In the genomic region with DNA sequence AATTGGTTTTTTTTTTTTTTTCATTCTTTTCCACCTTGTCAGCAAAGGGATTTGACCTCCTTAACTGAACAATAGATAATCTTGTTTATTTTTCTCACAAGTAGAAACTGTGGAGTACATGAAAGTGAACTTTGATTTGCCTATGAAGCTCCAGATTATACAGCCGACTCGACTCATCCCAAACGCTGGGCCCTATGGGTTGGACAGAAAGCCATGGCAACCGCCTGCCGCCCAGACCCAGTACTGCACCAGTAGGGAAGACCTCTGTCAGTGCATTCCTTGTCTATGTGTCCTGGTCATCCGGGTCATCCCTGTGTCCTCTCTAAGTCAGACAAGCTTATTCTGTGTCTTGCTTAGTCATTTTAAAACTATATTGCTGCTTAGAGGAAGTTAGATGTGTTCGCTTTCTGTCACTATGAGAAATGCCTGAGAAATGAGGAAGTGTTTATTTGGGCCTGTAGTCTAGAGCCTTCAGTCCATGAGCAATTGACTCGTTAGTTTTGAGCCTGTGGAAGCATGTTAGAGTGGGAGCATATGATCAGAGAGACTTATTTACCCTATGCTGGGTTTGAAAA, we compare ENCODE assay signal across 17 mouse cellular contexts.
DNase-seq lines count a peak whose midpoint lies in the region; ATAC-seq and TF ChIP-seq lines count a peak whose summit lies in the region.
"Had no signal": no experiment of that assay in that cellular context is flagged by ENCODE, and none has a peak within 500 bp of the region (broad histone marks: within the 10 kb centered on the region; RNA-seq: fewer than 3 reads in every experiment).

No protein-coding gene starts in this region.

- TF ChIP-seq CTCF in kidney, adult 2 months (conservative IDR thresholded peaks at IDR 0.05; ENCODE audit: insufficient read depth, insufficient read length, low read depth, low read length), result no peak
- no peak for TF ChIP-seq CTCF in CH12.LX (conservative IDR thresholded peaks at IDR 0.05 in 1 of 2, IDR thresholded peaks at IDR 0.05 in 1 of 2; ENCODE audit: low read depth in 2 of 2, low read length in 2 of 2)
- no peak for TF ChIP-seq CTCF in embryonic fibroblast, embryonic 13.5 days (IDR thresholded peaks at IDR 0.05; ENCODE audit: borderline replicate concordance, insufficient read depth, low read length)

- no peak for ATAC-seq in megakaryocyte-erythroid progenitor cell, adult 5-6 weeks (replicated peaks; ENCODE audit: low FRiP score, low TSS enrichment, poor library complexity, severe bottlenecking)
- ATAC-seq: CD4-positive, CD25-positive, alpha-beta regulatory T cell, adult 4 months; forebrain, embryonic 13.5 days had no signal

- H3K79me2 ChIP-seq in CH12.LX (replicated peaks; ENCODE audit: control insufficient read depth, extremely low read depth, insufficient read depth, poor library complexity, severe bottlenecking) (no peaks in the 10 kb centered on the region), macrophage (ENCODE audit: inconsistent target) (no peaks in the 10 kb centered on the region)

- H3K9me3 ChIP-seq in CH12.LX (replicated peaks; ENCODE audit: low read length), result peaks cover 4% of the 10 kb centered on the region
- H3K9me3 ChIP-seq: embryonic facial prominence, embryonic 15.5 days; forebrain, embryonic 13.5 days; lung, embryonic 15.5 days; midbrain, embryonic 10.5 days had no signal

- H3K27me3 ChIP-seq in kidney, adult 2 months (replicated peaks; ENCODE audit: control insufficient read depth, insufficient read depth, low read length), result no peaks in the 10 kb centered on the region
- no peaks in the 10 kb centered on the region for H3K27me3 ChIP-seq in CH12.LX (replicated peaks)
- H3K27me3 ChIP-seq: embryonic facial prominence, embryonic 15.5 days; forebrain, embryonic 13.5 days; lung, embryonic 15.5 days had no signal

- TF ChIP-seq POLR2A in kidney, adult 2 months (IDR thresholded peaks at IDR 0.05; ENCODE audit: low read depth, low read length), result no peak
- TF ChIP-seq POLR2A in CH12.LX (IDR thresholded peaks at IDR 0.05; ENCODE audit: low read depth, low read length), result no peak
- TF ChIP-seq POLR2A in embryonic fibroblast, embryonic 13.5 days (IDR thresholded peaks at IDR 0.05; ENCODE audit: low read depth, low read length), result no peak

- DNase-seq in kidney, adult 2 months, result peak; percentile 65
- DNase-seq in kidney, adult 18-20 months, result no peak
- peak; percentile 76 for DNase-seq in CH12.LX (ENCODE audit: extremely low read depth)
- no peak for DNase-seq in adrenal gland, adult 2 months
- DNase-seq in left cerebral cortex, adult 8-10 months (ENCODE audit: low spot score in 2 of 2), result no peak
- DNase-seq: adrenal gland, postnatal 10 days; layer of hippocampus, adult 9-11 months had no signal

- 71% methylated on average over 8 of the region's 8 CpGs for whole genome bisulfite sequencing in kidney, adult 2 months
- 70% methylated on average over 8 of the region's 8 CpGs for WGBS in macrophage (ENCODE audit: missing documents)

- no peaks in the 10 kb centered on the region for H3K36me3 ChIP-seq in kidney, adult 2 months (ENCODE audit: control insufficient read depth, insufficient read depth, low read length)
- H3K36me3 ChIP-seq in CH12.LX (replicated peaks in 1 of 2; ENCODE audit: control insufficient read depth in 1 of 2, insufficient read depth in 1 of 2, low read length in 1 of 2) (peaks cover 3 to 24% of the 10 kb centered on the region in 2 experiments), macrophage (ENCODE audit: inconsistent target) (no peaks in the 10 kb centered on the region)
- H3K36me3 ChIP-seq: embryonic facial prominence, embryonic 15.5 days; lung, embryonic 15.5 days; midbrain, embryonic 10.5 days had no signal

- peak; percentile 88 for TF ChIP-seq EP300 in CH12.LX (IDR thresholded peaks at IDR 0.05; ENCODE audit: low read length)

- H3K9ac ChIP-seq in CH12.LX (ENCODE audit: insufficient read depth, low read depth), result no peak overlapping the region
- H3K9ac ChIP-seq: embryonic facial prominence, embryonic 15.5 days; forebrain, embryonic 13.5 days; hindbrain, embryonic 14.5 days; lung, embryonic 15.5 days had no signal

- H3K4me1 ChIP-seq in kidney, adult 2 months (ENCODE audit: control insufficient read depth, insufficient read depth, low read length), result no peaks in the 10 kb centered on the region; the same call in 1 of the 2 replicates
- H3K4me1 ChIP-seq in CH12.LX (ENCODE audit: control insufficient read depth in 1 of 2, insufficient read depth in 2 of 2), result peaks cover 8 to 54% of the 10 kb centered on the region in 2 experiments; a peak in 3 of 4 replicates
- H3K4me1 ChIP-seq in embryonic fibroblast, embryonic 13.5 days (ENCODE audit: control insufficient read depth, insufficient read depth, low read length), result peaks cover 6% of the 10 kb centered on the region

- dilution Hi-C loops in CH12.LX (cut with MboI; ENCODE audit: extremely low pct_ligation_motif_present, extremely low pct_unique_long_range_greater_than_20kb, low sequenced_read_pairs), result no loop called here

- in situ Hi-C loops in CH12.LX (cut with MboI; ENCODE audit: low pct_ligation_motif_present, low pct_unique_long_range_greater_than_20kb, low sequenced_read_pairs), result no loop called here

- peak overlapping the region; percentile 30; the same call in 1 of the 2 replicates for H3K4me2 ChIP-seq in CH12.LX (ENCODE audit: insufficient read depth, low read depth, poor library complexity, severe bottlenecking)
- H3K4me2 ChIP-seq: embryonic facial prominence, embryonic 15.5 days; forebrain, embryonic 13.5 days; hindbrain, embryonic 14.5 days; lung, embryonic 15.5 days had no signal

- no peak for TF ChIP-seq RAD21 in CH12.LX (IDR thresholded peaks at IDR 0.05; ENCODE audit: low read depth, low read length)

- H3K4me3 ChIP-seq in kidney, adult 2 months (ENCODE audit: insufficient read depth, low read depth, low read length), result no peak overlapping the region
- no peak overlapping the region for H3K4me3 ChIP-seq in CH12.LX (replicated peaks in 1 of 3; ENCODE audit: low read depth in 2 of 3, low read length in 2 of 3, poor library complexity in 1 of 3)
- H3K4me3 ChIP-seq in embryonic fibroblast, embryonic 13.5 days (ENCODE audit: insufficient read depth, low read length), result no peak overlapping the region
- H3K4me3 ChIP-seq in macrophage (ENCODE audit: inconsistent target), result no peak overlapping the region
- H3K4me3 ChIP-seq: embryonic facial prominence, embryonic 15.5 days; forebrain, embryonic 13.5 days; lung, embryonic 15.5 days; midbrain, embryonic 10.5 days; myocyte had no signal

- no peak overlapping the region for H3K27ac ChIP-seq in kidney, adult 2 months (ENCODE audit: insufficient read depth, low read depth, low read length)
- no peak overlapping the region; the same call in 1 of the 2 replicates for H3K27ac ChIP-seq in CH12.LX (ENCODE audit: insufficient read depth, low read depth)
- H3K27ac ChIP-seq in embryonic fibroblast, embryonic 13.5 days (ENCODE audit: insufficient read depth, low read length), result peak overlapping the region; percentile 95
- H3K27ac ChIP-seq in macrophage, result peak overlapping the region; percentile 28; the same call in 1 of the 2 replicates
- H3K27ac ChIP-seq: embryonic facial prominence, embryonic 15.5 days; forebrain, embryonic 13.5 days; hindbrain, embryonic 14.5 days; lung, embryonic 15.5 days; midbrain, embryonic 10.5 days had no signal

TF ChIP-seq in CH12.LX, 34 proteins besides CTCF, POLR2A, EP300 and RAD21:
- TF ChIP-seq TBP (conservative IDR thresholded peaks at IDR 0.05; ENCODE audit: low read depth, low read length) (0 out of 2 replicates have a peak, but pooled peaks have one; percentile 22), ZMIZ1 (IDR thresholded peaks at IDR 0.05; ENCODE audit: low read depth, low read length) (no peak), RCOR1 (conservative IDR thresholded peaks at IDR 0.05; ENCODE audit: low read depth, low read length) (peak; percentile 67; the same call in 1 of the 2 replicates), MXI1 (IDR thresholded peaks at IDR 0.05; ENCODE audit: low read depth, low read length) (no peak), JUND (conservative IDR thresholded peaks at IDR 0.05; ENCODE audit: low read depth, low read length) (peak; percentile 96), JUN (IDR thresholded peaks at IDR 0.05; ENCODE audit: insufficient read depth, low read depth, low read length) (peak; percentile 89), NRF1 (IDR thresholded peaks at IDR 0.05; ENCODE audit: low read depth, low read length) (no peak), IRF4 (IDR thresholded peaks at IDR 0.05; ENCODE audit: low read depth, low read length) (peak; percentile 89), ELF1 (IDR thresholded peaks at IDR 0.05; ENCODE audit: low read depth, low read length) (peak; percentile 52), MYC (IDR thresholded peaks at IDR 0.05; ENCODE audit: low read depth, low read length) (0 out of 2 replicates have a peak, but pooled peaks have one; percentile 47)

Comparison
In these comparisons a context has a peak if more than half of its experiments do, and no peak if none do; other contexts are left out.
1. DNase-seq: peak in kidney, adult 2 months (single experiment) and CH12.LX (single experiment); none in kidney, adult 18-20 months (single experiment), adrenal gland, adult 2 months (single experiment) and left cerebral cortex, adult 8-10 months (0 of 2).
2. H3K27ac ChIP-seq: peak in embryonic fibroblast, embryonic 13.5 days (single experiment) and macrophage (single experiment); none in kidney, adult 2 months (single experiment) and CH12.LX (single experiment).